Mouse (Mus musculus): ENCODE measurements at regions not wholly inside any gene's neighbourhood (a gene's known extent, or its start where the extent isn't known, plus 50 kb on each side); places are given as distances from the start of the nearest gene placed in this dataset.
"Not testable (repeated sequence)": the region's sequence is repeated elsewhere in the genome, so short reads cannot be mapped to it uniquely, and the experiment has no call there.

GRCm38 (mm10) chr19:19942697-19943096 is 448.0 kb downstream of the Anxa1 start:
- no peaks in the 10 kb centered on the region for H3K4me1 ChIP-seq
- H3K27me3 ChIP-seq (ENCODE audit: poor library complexity, severe bottlenecking), result no peaks in the 10 kb centered on the region
- no peak overlapping the region for H3K4me3 ChIP-seq
- no peaks in the 10 kb centered on the region for H3K36me3 ChIP-seq (replicated peaks)
- no peaks in the 10 kb centered on the region for H3K9me3 ChIP-seq
- 76% methylated on average over 3 of the region's 3 CpGs for WGBS
- no peak for DNase-seq (ENCODE audit: extremely low spot score, low spot score)
- no peak overlapping the region for H3K27ac ChIP-seq

- no peaks in the 10 kb centered on the region for H3K36me3 ChIP-seq (replicated peaks)
- 84% methylated on average over 2 of the region's 2 CpGs for WGBS
- H3K27ac ChIP-seq, result no peak overlapping the region
- H3K9me3 ChIP-seq, result no peaks in the 10 kb centered on the region
- no peak overlapping the region for H3K4me3 ChIP-seq
- no peaks in the 10 kb centered on the region for H3K4me1 ChIP-seq
- no peaks in the 10 kb centered on the region for H3K27me3 ChIP-seq (ENCODE audit: poor library complexity, severe bottlenecking)
- DNase-seq (ENCODE audit: extremely low spot score, low spot score), result no peak
Measured at GRCm38 (mm10) chr19:19921109-19921508, 469.6 kb downstream of the Anxa1 start.

DNA sequence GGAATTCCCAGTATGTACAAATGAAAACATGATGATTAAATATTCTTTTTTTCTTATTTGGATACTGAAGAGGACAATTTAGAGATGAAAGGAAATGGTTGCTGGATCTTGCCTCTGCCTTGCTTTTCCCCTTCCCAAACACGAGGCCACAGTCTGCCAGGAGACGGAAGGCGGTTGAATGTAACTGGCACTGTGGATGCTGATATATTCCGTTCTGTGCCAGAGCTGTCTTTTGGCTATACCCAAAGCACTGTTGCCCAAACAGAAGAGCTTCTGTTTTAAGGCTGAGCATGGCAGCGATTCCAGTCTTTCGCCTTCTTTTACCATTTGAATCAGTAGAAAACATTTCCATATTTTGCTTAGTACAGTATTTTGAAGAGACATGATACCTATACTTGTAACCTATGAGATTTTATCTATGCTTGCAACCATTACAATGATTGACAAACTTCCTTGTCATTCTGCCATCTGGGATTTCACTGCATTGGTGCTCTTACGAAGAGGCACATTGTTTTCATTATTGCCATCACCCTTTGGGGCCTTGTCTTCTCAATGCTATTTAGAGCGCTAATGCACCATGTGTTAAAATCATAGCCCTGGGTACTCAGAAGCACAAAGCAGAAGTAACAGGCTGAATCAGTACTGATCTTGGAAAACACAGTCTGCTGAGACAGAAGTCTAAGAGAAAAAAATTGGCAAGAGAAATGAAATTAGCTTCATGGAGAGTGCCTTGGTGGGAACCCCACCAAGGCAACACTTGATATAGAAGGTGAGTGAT is 504.6 kb downstream of the Anxa1 start:
- WGBS, result 90% methylated on average over 8 of the region's 8 CpGs
- Histone ChIP-seq H3K4me3 (no peak overlapping the region), H3K27ac (no peak overlapping the region), H3K9me3 (no peaks in the 10 kb centered on the region), H3K4me1 (no peaks in the 10 kb centered on the region), H3K36me3 (replicated peaks) (no peaks in the 10 kb centered on the region), H3K27me3 (ENCODE audit: poor library complexity, severe bottlenecking) (no peaks in the 10 kb centered on the region)
- DNase-seq (ENCODE audit: extremely low spot score, low spot score), result no peak

- Histone ChIP-seq H3K9me3 (no peaks in the 10 kb centered on the region), H3K4me3 (no peak overlapping the region), H3K27ac (no peak overlapping the region), H3K27me3 (ENCODE audit: poor library complexity, severe bottlenecking) (no peaks in the 10 kb centered on the region), H3K36me3 (replicated peaks) (no peaks in the 10 kb centered on the region), H3K4me1 (no peaks in the 10 kb centered on the region)
- DNase-seq (ENCODE audit: extremely low spot score, low spot score), result no peak
Measured at GRCm38 (mm10) chr19:19880895-19881294, 509.8 kb downstream of the Anxa1 start.

- Histone ChIP-seq H3K4me3 (no peak overlapping the region), H3K4me1 (no peaks in the 10 kb centered on the region), H3K36me3 (replicated peaks) (no peaks in the 10 kb centered on the region), H3K27me3 (ENCODE audit: poor library complexity, severe bottlenecking) (no peaks in the 10 kb centered on the region), H3K9me3 (no peaks in the 10 kb centered on the region), H3K27ac (no peak overlapping the region)
- WGBS, result 86% methylated on average over 4 of the region's 4 CpGs
- DNase-seq (ENCODE audit: extremely low spot score, low spot score), result no peak
Measured at GRCm38 (mm10) chr19:19848152-19848551, 542.6 kb downstream of the Anxa1 start.

DNA sequence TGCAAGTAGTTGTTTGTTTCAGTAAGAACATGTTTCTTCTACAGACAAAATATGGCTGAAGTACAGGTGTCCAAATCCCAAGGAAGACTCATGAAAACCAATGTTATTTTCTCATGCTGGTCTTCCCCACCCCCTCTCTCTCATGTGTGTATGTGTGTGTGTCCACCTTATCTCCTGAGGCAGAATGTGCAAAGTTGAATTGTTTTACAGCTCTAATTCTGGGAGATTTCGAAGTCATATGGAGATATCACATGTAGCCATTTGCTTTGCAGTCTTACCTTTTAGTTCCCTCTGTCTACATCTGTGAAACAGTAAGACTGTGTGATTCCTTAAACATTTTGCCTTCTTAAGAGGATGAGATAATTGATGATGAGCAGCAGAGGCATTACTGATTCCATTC is 582.8 kb downstream of the Anxa1 start:
- Histone ChIP-seq H3K4me3 (no peak overlapping the region), H3K27me3 (ENCODE audit: poor library complexity, severe bottlenecking) (no peaks in the 10 kb centered on the region)
- 94% methylated on average over 1 of the region's 1 CpGs for WGBS

DNA sequence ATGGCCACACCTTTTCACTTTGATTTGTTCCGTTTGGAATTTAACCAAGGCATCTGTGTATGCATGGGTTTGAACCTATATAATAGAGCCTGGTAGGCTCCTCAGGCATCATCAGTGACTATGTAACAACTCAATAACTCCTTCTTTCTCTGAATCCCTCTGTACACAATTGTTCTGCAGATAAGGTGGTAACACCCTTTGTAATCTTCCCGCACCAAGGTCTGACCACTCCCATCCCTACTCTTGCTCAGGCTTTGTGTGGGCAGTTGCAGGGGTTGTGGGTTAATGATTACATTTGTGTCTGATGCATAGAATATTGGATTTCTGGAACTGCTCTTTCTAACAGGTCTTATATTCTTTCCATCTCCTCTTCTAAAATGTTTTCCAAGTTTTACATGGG is 596.9 kb downstream of the Anxa1 start:
- WGBS, result 83% methylated on average over 2 of the region's 2 CpGs

More for the DNA sequence above, 582.8 kb downstream of the Anxa1 start:
- H3K27ac ChIP-seq, result no peak overlapping the region
- no peaks in the 10 kb centered on the region for H3K36me3 ChIP-seq (replicated peaks)
- H3K4me1 ChIP-seq, result no peaks in the 10 kb centered on the region
- no peak for DNase-seq (ENCODE audit: extremely low spot score, low spot score)
- H3K9me3 ChIP-seq, result no peaks in the 10 kb centered on the region

GRCm38 (mm10) chr19:19783507-19783906 is 607.2 kb downstream of the Anxa1 start:
- Histone ChIP-seq H3K4me3 (no peak overlapping the region), H3K9me3 (no peaks in the 10 kb centered on the region), H3K36me3 (replicated peaks) (no peaks in the 10 kb centered on the region), H3K4me1 (no peaks in the 10 kb centered on the region), H3K27me3 (ENCODE audit: poor library complexity, severe bottlenecking) (no peaks in the 10 kb centered on the region), H3K27ac (no peak overlapping the region)
- no peak for DNase-seq (ENCODE audit: extremely low spot score, low spot score)

More for the DNA sequence above, 596.9 kb downstream of the Anxa1 start:
- no peak for DNase-seq (ENCODE audit: extremely low spot score, low spot score)
- H3K4me3 ChIP-seq, result no peak overlapping the region
- H3K9me3 ChIP-seq, result no peaks in the 10 kb centered on the region
- no peaks in the 10 kb centered on the region for H3K4me1 ChIP-seq
- H3K27ac ChIP-seq, result no peak overlapping the region
- no peaks in the 10 kb centered on the region for H3K27me3 ChIP-seq (ENCODE audit: poor library complexity, severe bottlenecking)
- no peaks in the 10 kb centered on the region for H3K36me3 ChIP-seq (replicated peaks)

GRCm38 (mm10) chr19:19777891-19778290 is 612.9 kb downstream of the Anxa1 start:
- no peak overlapping the region for H3K4me3 ChIP-seq
- no peaks in the 10 kb centered on the region for H3K36me3 ChIP-seq (replicated peaks)
- H3K4me1 ChIP-seq, result no peaks in the 10 kb centered on the region
- DNase-seq (ENCODE audit: extremely low spot score, low spot score), result no peak
- H3K27ac ChIP-seq, result no peak overlapping the region
- H3K27me3 ChIP-seq (ENCODE audit: poor library complexity, severe bottlenecking), result no peaks in the 10 kb centered on the region
- WGBS, result 87% methylated on average over 4 of the region's 4 CpGs
- H3K9me3 ChIP-seq, result no peaks in the 10 kb centered on the region

DNA sequence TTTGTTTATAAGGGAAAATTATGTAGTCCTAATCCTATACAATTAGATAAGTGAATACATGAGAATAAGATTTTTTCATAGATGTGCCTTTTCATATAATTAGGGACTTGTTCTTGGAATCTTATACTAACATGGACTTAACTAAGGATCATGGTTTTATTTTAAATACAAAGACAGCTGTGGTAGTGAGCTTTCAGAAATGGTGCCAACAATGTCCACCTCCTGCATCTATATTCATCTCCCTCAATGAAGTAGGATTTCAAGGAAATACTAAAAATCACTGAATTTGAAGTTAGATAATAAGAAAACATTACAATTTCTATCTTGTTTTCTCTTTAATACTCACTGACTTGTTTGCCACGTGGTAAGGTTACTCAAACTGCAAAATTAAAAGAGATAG is 619.8 kb downstream of the Anxa1 start:
- Histone ChIP-seq H3K27ac (no peak overlapping the region), H3K4me1 (no peaks in the 10 kb centered on the region), H3K4me3 (no peak overlapping the region), H3K27me3 (ENCODE audit: poor library complexity, severe bottlenecking) (no peaks in the 10 kb centered on the region), H3K36me3 (replicated peaks) (no peaks in the 10 kb centered on the region), H3K9me3 (no peaks in the 10 kb centered on the region)
- WGBS, result 62% methylated on average over 1 of the region's 1 CpGs
- no peak for DNase-seq (ENCODE audit: extremely low spot score, low spot score)

DNA sequence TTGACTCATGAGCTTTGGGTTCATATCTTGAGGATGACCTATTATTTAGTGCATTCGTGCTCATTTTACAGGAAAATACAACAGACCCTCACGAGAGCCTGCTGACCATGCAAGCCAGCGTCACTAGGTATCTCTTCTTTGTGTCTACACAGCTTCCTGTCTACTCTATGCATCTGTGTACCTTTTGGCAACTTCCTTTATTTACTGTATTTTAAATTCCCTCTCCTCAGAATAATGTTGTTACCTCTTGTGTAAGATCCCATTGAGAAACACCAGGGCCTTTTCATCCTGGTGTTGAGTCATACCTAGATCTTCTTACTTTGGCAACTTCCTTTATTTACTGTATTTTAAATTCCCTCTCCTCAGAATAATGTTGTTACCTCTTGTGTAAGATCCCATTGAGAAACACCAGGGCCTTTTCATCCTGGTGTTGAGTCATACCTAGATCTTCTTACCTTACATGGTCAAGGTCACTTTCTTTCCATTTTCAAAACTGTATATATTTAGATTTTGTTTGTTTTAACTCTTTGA is 639.1 kb upstream of the Rorb start:
- not testable (repeated sequence) for H3K36me3 ChIP-seq (replicated peaks); H3K4me3 ChIP-seq; H3K27me3 ChIP-seq (ENCODE audit: poor library complexity, severe bottlenecking); H3K9me3 ChIP-seq; DNase-seq (ENCODE audit: extremely low spot score, low spot score); H3K4me1 ChIP-seq; H3K27ac ChIP-seq
- WGBS, result 92% methylated on average over 3 of the region's 3 CpGs

- H3K4me1 ChIP-seq, result no peaks in the 10 kb centered on the region
- WGBS, result 82% methylated on average over 7 of the region's 7 CpGs
- H3K27ac ChIP-seq, result no peak overlapping the region
- H3K27me3 ChIP-seq (ENCODE audit: poor library complexity, severe bottlenecking), result no peaks in the 10 kb centered on the region
- no peaks in the 10 kb centered on the region for H3K36me3 ChIP-seq (replicated peaks)
- no peaks in the 10 kb centered on the region for H3K9me3 ChIP-seq
- H3K4me3 ChIP-seq, result no peak overlapping the region
- DNase-seq (ENCODE audit: extremely low spot score, low spot score), result no peak
Measured at GRCm38 (mm10) chr19:19747821-19748488, 637.0 kb upstream of the Rorb start.

DNA sequence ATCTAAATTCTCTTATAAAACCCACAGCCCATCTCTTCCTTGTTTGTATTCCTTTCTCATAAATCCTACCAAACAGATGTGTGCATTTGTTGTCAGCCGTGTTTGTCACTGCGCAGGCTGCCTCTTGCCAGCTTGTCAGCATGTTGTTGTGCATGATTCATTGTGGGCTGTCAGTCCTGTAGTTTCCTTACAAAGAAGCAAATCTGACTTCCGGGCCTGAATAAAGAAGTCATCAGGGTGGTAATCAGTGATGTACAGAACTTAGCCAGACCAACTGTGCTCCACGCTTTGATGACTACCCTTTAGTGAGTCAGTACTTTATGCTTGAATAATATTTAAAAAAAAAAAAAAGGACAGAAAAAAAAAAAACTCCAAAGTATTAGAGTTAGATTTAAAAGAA is 608.9 kb upstream of the Rorb start:
- Histone ChIP-seq H3K4me3 (no peak overlapping the region), H3K27ac (no peak overlapping the region), H3K36me3 (replicated peaks) (no peaks in the 10 kb centered on the region), H3K27me3 (ENCODE audit: poor library complexity, severe bottlenecking) (no peaks in the 10 kb centered on the region), H3K9me3 (no peaks in the 10 kb centered on the region), H3K4me1 (no peaks in the 10 kb centered on the region)
- WGBS, result 86% methylated on average over 4 of the region's 4 CpGs
- DNase-seq (ENCODE audit: extremely low spot score, low spot score), result no peak
